Mouse (Mus musculus) kidney, adult 11 months (tissue): ENCODE measurements around the gene Phykpl.

Source experiments
- DNase-seq: peaks from one replicate; pipeline ENCODE4 v3.0.0; 2022

Phykpl gene

DNA sequence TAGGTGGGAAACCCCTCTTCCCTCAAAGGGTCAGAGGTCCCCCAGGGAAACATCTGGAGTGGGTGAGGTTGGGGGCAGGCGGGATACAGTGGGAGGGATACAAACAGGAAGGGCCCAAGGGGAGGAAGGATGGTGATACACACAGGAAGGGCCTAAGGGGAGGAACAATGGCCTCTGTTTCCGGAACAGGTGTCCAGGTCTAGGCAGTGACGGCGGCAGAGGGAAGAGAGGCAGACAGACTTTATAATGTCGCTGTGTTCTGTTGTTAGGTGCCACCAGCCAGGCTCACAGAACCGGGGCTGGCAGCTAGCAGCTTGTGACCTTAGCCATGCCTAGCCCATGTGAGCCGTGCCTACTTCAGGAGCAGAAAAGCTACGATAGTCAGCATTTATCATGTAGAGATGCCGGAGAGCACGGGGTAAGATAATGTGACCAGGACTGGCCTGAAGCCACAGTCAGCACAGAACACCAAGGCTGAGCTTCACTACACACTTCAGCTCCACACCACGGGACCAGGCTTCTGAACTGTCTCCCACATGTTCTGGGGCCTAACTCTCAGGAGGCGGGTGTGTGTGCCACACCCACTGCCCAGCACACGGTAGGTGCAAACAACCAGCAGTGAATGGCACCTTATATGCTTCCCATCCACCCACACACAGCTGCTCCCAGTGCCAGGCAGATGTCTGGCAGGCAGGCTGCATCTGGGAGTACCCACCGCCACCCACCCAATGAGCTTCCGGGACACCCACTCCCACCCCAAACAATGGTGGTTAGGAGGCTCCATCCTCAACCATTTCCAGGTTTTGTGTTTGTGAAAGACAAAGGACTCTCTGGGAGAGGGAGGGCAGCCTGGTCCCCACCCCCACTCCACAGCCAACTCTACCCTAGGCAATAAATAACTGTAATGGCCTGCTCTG, 62.5 kb downstream of the Phykpl start:
- DNase-seq, result peak; percentile 78

DNA sequence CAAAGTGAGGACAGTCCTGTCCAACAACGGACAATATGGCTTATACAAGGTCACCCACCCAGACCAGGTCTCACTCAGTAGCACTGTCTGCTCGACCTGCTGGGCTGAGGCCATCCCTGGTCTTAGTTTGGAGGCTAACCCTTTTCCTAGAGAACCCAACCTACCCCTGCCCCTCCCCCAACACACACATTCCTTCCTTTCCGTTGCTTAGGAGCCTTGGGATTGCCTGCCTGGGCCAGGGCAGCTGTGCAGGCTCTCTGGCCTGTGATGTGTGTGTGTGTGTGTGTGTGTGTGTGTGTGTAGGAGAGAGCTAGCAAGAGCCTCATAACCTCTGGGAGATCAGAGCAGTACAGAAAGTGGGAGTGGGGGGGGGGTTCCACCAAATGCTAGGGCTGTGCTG, 64.0 kb downstream of the Phykpl start:
- no peak for DNase-seq

DNA sequence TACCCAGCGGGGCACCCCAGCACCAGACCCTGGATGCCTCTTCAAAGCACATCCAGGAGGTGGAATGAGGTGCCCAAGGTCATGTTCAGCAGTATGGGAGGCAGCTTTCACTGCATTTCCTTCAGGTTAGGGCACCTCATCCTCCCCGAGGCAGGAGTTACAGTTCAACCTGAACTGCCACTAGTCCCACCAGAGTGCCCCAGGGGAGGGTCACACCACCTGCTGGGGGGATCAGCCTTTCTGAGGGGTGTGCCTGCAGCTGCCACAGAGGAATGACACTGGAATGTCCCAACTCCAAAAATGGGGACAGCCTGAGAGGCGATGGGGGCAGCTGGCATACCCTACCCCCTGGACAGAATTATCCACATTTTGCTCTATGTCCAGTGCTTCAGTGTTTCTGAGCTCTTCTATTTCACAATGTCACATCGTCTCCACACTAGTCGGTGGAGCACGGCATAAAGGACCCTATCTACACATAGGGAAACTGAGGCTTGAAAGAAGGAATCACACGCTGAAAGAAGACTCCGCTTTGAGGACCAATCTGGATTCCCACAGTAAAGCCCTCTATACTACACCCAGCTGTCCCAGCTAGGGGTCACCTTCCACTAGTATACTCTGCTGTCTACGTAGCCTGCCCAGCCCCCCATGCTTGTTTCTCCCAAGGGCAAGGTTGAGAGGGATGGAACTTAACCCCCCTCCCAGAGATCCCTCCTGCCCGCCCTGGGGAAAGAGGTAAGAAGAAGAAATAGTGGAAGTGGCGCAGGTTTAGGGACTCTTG, 64.7 kb downstream of the Phykpl start:
- DNase-seq, result no peak

DNA sequence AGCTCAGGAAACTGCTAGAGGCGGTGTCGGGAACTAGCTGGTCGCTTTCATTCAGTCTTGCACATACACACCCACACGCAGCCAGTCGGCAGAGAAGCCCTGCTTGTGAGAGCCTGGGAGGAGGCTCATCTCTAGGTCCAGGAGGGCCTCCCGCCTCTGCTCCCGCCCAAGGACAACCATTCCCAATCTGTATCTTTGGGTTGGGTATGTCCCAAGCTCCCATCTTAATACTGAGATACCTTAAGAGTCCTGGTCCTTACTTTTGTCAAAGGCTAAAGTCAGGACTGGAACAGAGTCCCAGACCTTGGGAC, 65.3 kb downstream of the Phykpl start:
- DNase-seq, result no peak

DNA sequence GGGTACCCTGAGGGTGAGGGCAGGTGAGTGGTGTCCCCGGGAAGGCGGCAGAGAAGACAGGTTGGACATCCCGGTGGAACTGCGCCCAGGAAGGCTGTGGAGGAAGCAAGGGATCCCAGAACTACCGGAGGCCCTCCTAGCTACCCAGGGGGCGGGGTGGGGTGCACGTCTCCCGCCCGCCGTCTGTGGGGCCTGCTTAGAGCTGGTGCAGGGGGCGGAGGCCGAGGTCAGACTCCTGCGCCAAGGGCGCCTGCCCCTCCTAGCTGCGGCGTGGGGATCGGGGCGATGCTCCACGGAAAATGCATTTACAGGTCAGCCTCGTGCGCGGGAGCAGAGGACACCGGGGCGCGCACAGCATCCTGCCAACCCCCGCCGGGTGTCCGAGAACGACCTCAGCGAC, 65.7 kb downstream of the Phykpl start:
- no peak for DNase-seq

DNA sequence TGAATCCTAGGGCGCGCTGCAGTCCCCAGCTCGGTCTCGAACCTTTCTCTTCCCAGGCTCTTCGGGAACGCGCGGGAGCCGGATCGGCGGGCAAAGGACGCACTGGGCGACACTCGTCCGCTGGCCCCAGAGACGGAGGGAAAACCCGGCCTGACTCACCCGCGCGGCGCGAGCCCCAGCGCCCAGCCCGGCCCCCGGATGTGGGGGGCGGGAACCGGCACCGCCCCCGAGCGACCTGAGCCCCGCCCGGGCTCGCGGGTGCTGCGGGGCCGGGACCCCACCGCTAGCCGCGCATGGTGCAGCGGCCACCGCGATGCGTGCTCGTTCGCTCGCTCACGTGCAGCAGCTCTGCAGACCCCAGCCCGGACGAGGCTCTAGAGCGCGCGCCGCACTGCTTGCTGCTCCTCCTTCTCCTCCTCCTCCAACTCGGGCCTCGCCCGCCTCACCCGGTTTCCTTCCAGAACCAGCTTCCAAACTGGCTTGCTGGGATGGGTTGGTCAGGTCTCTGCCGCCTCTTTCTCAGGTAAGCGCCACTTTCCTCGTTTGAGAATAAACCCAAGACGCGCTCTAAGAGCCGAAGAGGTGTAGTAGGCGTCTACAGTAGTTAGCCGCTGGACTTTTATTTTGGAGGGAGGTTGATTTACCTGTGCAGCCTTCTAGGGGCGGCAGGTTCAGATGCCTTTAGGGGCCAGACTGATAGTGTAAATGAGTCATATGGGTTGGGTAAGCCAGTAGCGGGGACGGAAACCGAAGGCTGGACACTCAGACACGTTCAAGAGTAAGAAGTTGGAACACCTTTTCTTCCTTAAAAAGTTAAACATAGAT, 66.3 kb downstream of the Phykpl start, which contains the start of the genes N4bp3 and D930048N14Rik:
Gene N4bp3 (minus strand): TSS at position 152 of the 825 bp plus-strand sequence.
Gene D930048N14Rik (plus strand): TSS at position 264 of the 825 bp plus-strand sequence.
- peak; percentile 73 for DNase-seq

DNA sequence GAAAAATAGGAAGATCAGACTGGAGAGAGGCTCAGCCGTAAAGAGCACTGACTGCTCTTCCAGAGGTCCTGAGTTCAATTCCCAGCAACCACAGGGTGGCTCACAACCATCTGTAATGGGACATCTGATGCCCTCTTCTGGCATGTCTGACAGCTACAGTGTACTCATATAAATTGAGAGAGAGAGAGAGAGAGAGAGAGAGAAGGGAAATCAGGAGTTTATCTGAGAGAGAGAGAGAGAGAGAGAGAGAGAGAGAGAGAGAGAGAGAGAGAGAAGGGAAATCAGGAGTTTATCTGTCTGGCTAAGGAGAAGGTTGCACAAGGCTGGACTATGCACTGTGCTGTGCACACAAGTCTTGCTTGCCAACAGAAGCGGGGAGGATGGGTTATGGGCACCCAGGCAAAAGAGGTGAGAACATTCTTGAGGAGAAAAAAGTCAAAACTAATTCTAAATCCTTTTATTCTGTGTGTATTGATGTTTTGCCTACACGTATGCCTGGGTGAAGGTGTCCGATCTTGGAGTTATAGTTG, 68.4 kb downstream of the Phykpl start:
- DNase-seq, result no peak

DNA sequence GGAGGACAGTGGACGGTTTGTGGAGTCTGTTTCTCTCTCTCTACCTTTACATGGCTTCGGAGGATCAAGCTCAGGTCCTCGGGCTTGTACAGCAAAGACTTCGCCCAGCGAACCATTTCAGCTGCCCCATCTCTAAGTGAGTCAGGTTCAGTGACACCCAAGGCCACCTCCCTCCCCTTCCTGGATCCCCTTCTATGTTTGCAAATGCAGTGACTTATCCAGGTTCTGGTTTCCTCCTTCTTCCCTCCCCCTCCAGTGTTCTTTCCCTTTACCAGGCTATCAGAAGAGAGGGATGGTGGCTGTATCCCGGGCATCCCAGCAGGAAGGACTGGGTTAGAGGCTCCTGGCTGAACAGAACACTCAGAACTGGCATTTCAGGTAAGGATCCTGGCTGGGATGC, 69.2 kb downstream of the Phykpl start:
- DNase-seq, result no peak
